Mouse (Mus musculus) hindbrain, embryonic 12.5 days (tissue): ENCODE results near the gene Fis1. TPM values are rescaled to one million over a fixed set of nuclear protein-coding genes. Genes with fewer than 3 reads are reported as not detected.
"Not testable (repeated sequence)": the region's sequence is repeated elsewhere in the genome, so short reads cannot be mapped to it uniquely, and the experiment has no call there.

Experiments used
- ATAC-seq: fragments of 200-750 bp; cut with Nextera tagmentation; 2 replicates; pipeline ENCODE4 v1.8.0; 2017; ENCODE audit warnings: moderate TSS enrichment; ENCODE audit not compliant: low FRiP score
- H3K27ac ChIP-seq: fragments of 300-500 bp; sonication (generic); 2 replicates; pipeline ENCODE4 v1.5.1; 2016; ENCODE audit warnings: mild to moderate bottlenecking
- H3K27me3 ChIP-seq: fragments of 300-500 bp; sonication (generic); 2 replicates; pipeline ENCODE4 v1.6.1; 2016; ENCODE audit warnings: mild to moderate bottlenecking
- H3K36me3 ChIP-seq: fragments of 300-500 bp; sonication (generic); 2 replicates; pipeline ENCODE4 v1.6.1; 2016; ENCODE audit warnings: mild to moderate bottlenecking
- H3K4me1 ChIP-seq: fragments of 300-500 bp; sonication (generic); 2 replicates; pipeline ENCODE4 v1.6.1; 2016
- H3K4me2 ChIP-seq: fragments of 300-500 bp; sonication (generic); replicated peaks from 2 replicates; pipeline ENCODE4 v1.6.1; 2016; ENCODE audit warnings: mild to moderate bottlenecking
- H3K4me3 ChIP-seq: fragments of 300-500 bp; sonication (generic); 2 replicates; pipeline ENCODE4 v1.5.1; 2016; ENCODE audit warnings: mild to moderate bottlenecking
- H3K9ac ChIP-seq: fragments of 300-500 bp; sonication (generic); 2 replicates; pipeline ENCODE4 v1.6.1; 2016; ENCODE audit warnings: mild to moderate bottlenecking, moderate library complexity
- H3K9me3 ChIP-seq: fragments of 300-500 bp; sonication (generic); replicated peaks from 2 replicates; pipeline ENCODE4 v1.6.1; 2016; ENCODE audit warnings: mild to moderate bottlenecking
- WGBS: fragments of 180-500 bp; shearing (Covaris S2); methylation state at CpG from one replicate; pipeline ENCODE4 v1.1.7; 2016; 5-methylcytosine and 5-hydroxymethylcytosine counted together
- polyA plus RNA-seq: library from polyadenylated mRNA; unstranded; fragments of >200 nt; fragmentation: Nextera tagmentation; extraction: Ambion mirVana; gene quantifications from 2 replicates; pipeline ENCODE4 v1.2.1, GENCODE M21; 2016

Gene Fis1
- polyA plus RNA-seq, 1 experiment from 2014 or later, result 324 TPM

DNA sequence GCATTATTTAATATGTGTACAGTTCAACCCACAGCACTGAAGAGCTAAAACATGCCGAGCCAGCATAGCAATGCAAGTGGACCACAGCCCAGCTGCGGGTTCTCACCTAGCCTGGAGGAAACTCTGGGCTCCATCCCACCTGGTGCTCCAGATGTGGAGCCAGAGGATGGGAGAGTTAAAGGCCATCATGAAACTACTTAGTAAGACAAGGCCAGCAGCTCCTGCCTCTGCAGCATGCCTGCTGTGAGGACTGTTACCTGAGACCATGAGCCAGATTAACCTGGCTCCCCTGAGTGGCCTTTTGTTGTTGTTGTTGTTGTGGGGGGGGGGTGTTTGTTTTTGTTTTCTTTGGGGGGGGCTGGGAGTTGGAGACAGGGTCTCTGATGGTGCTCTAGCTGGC lies 9.7 kb upstream of the Fis1 start:
- Histone ChIP-seq H3K36me3 (no peaks in the 10 kb centered on the region), H3K9me3 (no peaks in the 10 kb centered on the region), H3K4me2 (no peak overlapping the region), H3K4me1 (no peaks in the 10 kb centered on the region), H3K27me3 (no peaks in the 10 kb centered on the region), H3K9ac (no peak overlapping the region), H3K27ac (no peak overlapping the region), H3K4me3 (no peak overlapping the region)
- no peak for ATAC-seq
- 84% methylated on average over 2 of the region's 2 CpGs for WGBS

DNA sequence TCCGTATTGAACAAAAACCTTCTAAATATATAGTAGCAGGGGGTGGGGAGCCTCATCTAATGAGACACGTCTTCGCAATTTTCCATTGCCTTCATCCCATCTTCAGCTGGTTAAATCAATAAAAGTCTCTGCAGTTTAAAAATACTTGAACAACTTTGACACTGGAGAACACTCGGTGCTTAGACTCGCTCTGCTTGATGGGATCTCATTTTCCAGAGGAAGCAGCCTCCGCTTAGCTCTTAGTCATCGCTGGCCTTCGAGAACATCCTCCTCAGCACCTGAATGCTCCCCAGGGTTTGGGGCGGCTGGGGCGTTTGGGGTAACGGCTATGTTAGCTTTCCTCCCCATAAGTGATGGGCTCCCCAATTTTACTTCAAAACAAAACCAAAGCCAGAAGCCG lies 8.0 kb upstream of the Fis1 start:
- Histone ChIP-seq H3K36me3 (no peaks in the 10 kb centered on the region), H3K27me3 (no peaks in the 10 kb centered on the region), H3K9ac (no peak overlapping the region), H3K27ac (no peak overlapping the region), H3K4me2 (no peak overlapping the region), H3K4me1 (no peaks in the 10 kb centered on the region), H3K9me3 (no peaks in the 10 kb centered on the region), H3K4me3 (no peak overlapping the region)
- WGBS, result 79% methylated on average over 12 of the region's 12 CpGs
- ATAC-seq, result no peak

DNA sequence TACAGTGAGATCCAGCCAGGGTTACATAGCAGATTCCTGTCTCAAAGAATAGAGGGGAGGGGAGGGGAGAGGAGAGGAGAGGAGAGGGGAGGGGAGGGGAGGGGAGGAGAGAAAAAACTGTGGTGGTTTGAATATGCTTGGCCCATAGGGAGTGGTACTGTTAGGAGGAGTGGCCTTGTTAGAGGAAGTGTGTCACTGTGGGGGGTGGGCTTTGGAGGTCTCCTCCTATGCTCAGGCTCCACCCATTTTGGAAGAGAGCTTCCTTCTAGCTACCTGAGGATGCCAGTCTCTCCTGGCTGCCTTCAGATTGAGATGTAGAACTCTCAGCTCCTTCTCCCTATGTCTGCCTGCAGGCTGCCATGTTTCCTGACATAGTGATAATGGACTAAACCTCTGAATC lies 5.2 kb upstream of the Fis1 start:
- no peaks in the 10 kb centered on the region for H3K36me3 ChIP-seq
- no peak for ATAC-seq
- H3K4me1 ChIP-seq, result no peaks in the 10 kb centered on the region
- no peak overlapping the region for H3K4me2 ChIP-seq
- H3K4me3 ChIP-seq, result no peak overlapping the region
- H3K9ac ChIP-seq, result no peak overlapping the region
- no peaks in the 10 kb centered on the region for H3K27me3 ChIP-seq
- no peak overlapping the region for H3K27ac ChIP-seq
- H3K9me3 ChIP-seq, result no peaks in the 10 kb centered on the region

DNA sequence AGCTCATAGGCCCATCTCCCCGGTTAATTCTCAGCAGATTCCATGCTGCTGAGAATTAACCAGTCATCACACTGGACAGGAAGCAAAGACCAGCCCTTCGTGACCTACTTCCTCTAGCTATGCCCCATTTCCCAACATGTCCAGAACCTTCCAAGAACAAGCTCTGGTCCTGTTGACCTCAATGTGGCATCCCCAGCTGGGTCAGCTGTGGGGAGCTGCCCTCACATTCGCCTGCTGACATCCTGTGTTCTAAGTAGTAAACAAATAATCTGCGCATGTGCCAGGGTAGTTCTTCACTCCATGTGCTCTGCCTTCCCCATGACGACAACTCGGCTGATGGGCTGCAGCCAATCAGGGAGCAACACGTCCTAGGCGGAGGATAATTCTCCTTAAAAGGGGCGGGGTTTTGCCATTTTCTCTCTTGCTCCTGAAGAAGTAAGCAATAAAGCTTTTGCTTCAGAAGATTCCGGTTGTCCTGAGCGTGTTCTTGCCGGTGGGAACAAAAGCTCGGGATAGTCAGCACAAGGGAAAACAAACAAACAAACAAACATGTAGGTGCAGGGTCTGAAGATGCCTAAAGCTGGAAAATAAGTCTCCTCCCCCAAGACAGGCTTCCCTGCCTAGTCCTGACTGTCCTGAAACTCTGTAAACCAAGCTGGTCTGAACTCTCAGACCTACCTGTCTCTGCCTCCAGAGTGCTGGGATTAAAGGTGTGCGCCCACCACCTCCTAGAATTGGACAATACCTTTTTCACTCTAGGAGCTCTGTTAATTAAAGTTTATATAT lies 3.3 kb upstream of the Fis1 start:
- WGBS, result 82% methylated on average over 14 of the region's 14 CpGs
- H3K9ac ChIP-seq, result not testable (repeated sequence)

DNA sequence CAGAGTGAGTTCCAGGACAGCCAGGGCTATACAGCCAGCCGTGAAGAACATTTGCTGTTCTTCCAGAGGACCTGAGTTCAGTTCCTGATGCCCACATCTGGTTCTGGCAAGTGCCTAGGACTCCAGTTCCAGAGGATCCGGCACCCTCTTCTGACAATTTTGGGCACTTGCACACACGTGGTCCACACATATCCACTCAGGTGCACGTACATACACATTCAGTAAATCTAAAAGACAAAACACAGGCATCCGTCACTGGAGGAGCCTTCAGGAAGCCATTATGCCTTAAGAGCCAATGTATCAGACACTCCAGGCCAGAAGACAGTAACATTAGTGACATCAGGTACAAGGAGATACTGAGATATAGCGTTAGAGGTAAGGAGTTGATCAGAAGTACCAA lies 2.6 kb upstream of the Fis1 start:
- WGBS, result 90% methylated on average over 6 of the region's 6 CpGs
- Histone ChIP-seq H3K36me3 (no peaks in the 10 kb centered on the region), H3K4me3 (no peak overlapping the region), H3K4me2 (no peak overlapping the region), H3K27me3 (no peaks in the 10 kb centered on the region), H3K9me3 (no peaks in the 10 kb centered on the region), H3K27ac (no peak overlapping the region), H3K9ac (no peak overlapping the region), H3K4me1 (peaks cover 18% of the 10 kb centered on the region)
- no peak for ATAC-seq

More for the DNA sequence above, 3.3 kb upstream of the Fis1 start:
- H3K9me3 ChIP-seq, H3K4me2 ChIP-seq, H3K27me3 ChIP-seq, ATAC-seq, H3K27ac ChIP-seq, H3K4me3 ChIP-seq, H3K36me3 ChIP-seq: not testable (repeated sequence)
- H3K4me1 ChIP-seq, result peaks cover 11% of the 10 kb centered on the region

DNA sequence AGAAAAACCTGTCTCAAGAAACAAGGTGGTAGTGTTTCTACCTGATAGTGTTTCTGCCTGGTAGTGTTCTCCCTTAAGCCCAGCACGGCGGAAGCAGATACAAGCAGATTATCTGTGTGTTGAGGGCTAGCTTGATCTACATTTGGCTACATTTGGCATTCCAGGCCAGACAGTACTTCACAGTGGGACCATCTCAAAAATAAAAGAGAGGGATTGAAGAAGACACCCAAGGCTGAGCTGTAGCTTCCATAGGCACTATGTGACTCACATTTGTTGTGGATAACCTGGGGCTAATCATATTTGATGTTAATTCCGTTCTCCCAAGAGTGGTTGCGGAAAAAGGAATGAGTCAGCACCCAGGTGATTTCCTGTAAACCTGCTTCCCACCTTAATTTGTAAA lies 922 bp upstream of the Fis1 start:
- Histone ChIP-seq H3K4me2 (no peak overlapping the region), H3K4me1 (peaks cover 22% of the 10 kb centered on the region), H3K9me3 (no peaks in the 10 kb centered on the region), H3K4me3 (no peak overlapping the region), H3K27me3 (no peaks in the 10 kb centered on the region), H3K36me3 (peaks cover under 1% of the 10 kb centered on the region; the same call in 1 of the 2 replicates), H3K27ac (no peak overlapping the region), H3K9ac (no peak overlapping the region)
- 83% methylated on average over 4 of the region's 4 CpGs for WGBS
- ATAC-seq, result no peak

DNA sequence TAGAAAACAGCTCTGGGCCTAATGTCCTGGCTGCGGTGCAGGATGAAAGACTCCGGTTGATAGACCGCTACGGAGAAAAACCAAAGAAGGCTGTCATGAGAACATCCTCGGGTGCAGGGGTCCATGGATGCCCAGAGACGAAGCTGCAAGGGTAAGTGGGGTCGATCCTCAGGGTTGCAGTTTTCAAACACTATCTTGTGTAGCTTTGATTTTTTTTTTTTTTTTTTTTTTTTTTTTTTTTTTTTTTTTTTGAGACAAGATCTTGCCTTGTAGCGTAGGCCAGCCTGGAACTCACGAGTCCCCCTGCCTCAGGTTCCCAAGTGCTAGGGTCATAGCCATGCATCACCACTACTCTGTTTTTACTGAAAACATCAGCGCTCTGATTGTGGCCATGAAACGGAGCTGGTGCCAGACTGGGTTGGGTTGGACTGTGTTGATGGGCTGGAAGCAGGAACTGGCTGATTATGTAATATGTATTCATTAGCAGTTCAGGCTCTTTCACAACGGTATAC lies 421 bp downstream of the Fis1 start:
- Histone ChIP-seq H3K36me3 (peaks cover 7% of the 10 kb centered on the region; the same call in 1 of the 2 replicates), H3K27ac (peak overlapping the region; percentile 77), H3K27me3 (no peaks in the 10 kb centered on the region), H3K9ac (peak overlapping the region; percentile 83), H3K9me3 (no peaks in the 10 kb centered on the region), H3K4me3 (peak overlapping the region; percentile 76), H3K4me2 (peak overlapping the region; percentile 75), H3K4me1 (peaks cover 22% of the 10 kb centered on the region)
- WGBS, result 4% methylated on average over 12 of the region's 12 CpGs
- no peak; the same call in 1 of the 2 replicates for ATAC-seq

DNA sequence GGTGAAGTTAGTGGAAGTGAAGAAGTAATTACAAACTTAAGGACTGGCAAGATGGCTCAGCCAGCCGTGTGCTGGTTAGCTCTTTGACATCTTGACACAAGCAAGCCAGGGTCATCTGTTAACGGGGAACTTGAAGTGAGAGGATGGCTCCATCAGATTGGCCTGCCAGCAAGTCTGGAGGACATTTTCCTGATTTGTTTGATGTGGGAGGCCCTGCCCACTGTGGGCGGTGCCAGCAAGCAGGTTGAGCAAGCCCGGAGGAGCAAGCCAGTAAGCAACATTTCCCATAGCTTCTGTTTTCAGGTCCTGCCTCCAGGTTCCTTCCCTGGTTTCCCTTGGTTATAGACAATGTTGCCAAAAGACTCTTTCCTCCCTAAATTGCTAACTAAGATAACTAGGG lies 2.5 kb downstream of the Fis1 start:
- H3K27ac ChIP-seq, result no peak overlapping the region
- H3K4me3 ChIP-seq, result no peak overlapping the region
- H3K36me3 ChIP-seq, result peaks cover 7% of the 10 kb centered on the region; the same call in 1 of the 2 replicates
- WGBS, result 92% methylated on average over 4 of the region's 4 CpGs
- H3K4me1 ChIP-seq, result peaks cover 22% of the 10 kb centered on the region
- H3K9ac ChIP-seq, result no peak overlapping the region
- no peaks in the 10 kb centered on the region for H3K9me3 ChIP-seq
- H3K4me2 ChIP-seq, result no peak overlapping the region
- ATAC-seq, result no peak
- no peaks in the 10 kb centered on the region for H3K27me3 ChIP-seq

DNA sequence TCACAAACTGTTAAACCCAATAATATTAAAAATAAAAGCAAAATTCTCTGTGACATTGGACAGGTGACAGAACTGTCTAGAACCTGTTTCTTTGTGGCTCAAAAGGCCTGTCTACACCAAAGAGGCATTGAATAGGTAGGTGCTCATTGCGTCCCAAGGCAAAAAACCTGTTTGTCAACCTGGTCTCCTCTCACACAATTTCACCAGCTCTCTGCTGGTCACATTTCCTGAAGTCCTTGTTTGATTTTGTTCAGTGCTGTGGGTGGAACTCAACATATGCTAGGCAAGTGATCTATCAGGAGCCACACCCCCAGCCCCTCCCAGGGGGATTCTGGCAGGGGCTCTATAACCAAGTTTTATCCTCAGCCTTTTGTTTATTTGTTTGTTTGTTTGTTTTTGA lies 4.2 kb downstream of the Fis1 start:
- Histone ChIP-seq H3K4me3 (no peak overlapping the region), H3K9ac (no peak overlapping the region), H3K9me3 (no peaks in the 10 kb centered on the region), H3K27ac (no peak overlapping the region), H3K4me1 (peaks cover 32% of the 10 kb centered on the region), H3K27me3 (no peaks in the 10 kb centered on the region), H3K36me3 (peaks cover 7% of the 10 kb centered on the region; the same call in 1 of the 2 replicates), H3K4me2 (no peak overlapping the region)
- WGBS, result 89% methylated on average over 1 of the region's 1 CpGs
- ATAC-seq, result no peak

DNA sequence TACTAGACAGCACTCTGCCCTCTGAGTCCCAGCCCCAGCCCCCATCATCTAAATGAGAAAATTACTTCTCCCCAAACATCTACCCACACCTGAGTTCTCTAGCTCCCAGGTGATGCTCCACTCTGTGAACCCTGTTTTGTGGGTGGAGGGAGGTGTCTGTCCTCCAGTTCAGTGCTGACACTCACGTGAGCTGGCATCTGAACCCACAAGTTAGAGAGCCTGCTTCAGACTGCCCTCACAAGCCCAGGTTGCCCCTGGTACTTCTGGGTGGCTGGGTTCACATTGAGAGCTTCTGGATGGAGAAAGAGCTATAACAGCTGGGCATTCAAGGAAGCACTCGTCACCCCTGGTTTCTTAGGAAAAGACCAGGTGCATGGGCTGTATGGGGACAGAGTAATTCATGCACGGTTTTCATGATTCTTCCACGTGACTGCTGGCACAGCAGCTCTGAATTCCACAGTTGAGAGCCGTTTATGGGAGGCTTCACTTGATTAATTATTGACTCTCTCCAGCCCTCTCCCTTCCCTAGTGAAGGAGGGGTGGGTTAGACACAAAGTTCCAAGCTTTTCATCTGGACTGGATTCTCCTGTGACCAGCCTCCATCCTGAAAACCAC lies 6.0 kb downstream of the Fis1 start:
- Histone ChIP-seq H3K4me3 (no peak overlapping the region), H3K27me3 (no peaks in the 10 kb centered on the region), H3K36me3 (peaks cover 17% of the 10 kb centered on the region), H3K9ac (no peak overlapping the region), H3K27ac (no peak overlapping the region), H3K4me1 (peaks cover 36% of the 10 kb centered on the region), H3K4me2 (no peak overlapping the region), H3K9me3 (no peaks in the 10 kb centered on the region)
- ATAC-seq, result no peak
- WGBS, result 71% methylated on average over 5 of the region's 5 CpGs

DNA sequence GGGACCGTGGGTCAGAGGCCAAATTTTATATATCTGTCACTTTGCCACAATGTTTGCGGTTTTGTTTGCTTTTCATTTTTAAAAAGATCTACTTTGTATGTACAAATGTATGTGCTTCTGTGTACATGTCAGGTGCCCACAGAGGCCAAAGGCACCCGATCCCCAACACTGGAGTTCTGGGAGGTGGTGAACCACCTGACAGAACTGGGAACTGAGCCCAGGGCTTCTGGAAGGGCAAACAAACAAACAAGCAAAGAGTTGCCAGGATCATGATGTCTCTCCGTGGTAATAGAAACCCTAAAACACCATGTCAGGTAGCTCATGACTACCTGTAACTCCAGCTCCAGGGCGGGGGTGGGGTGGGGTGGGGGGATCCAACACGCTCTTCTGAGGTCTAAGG lies 7.0 kb downstream of the Fis1 start:
- Histone ChIP-seq H3K27me3 (no peaks in the 10 kb centered on the region), H3K9ac (no peak overlapping the region), H3K4me1 (peaks cover 27% of the 10 kb centered on the region), H3K9me3 (no peaks in the 10 kb centered on the region), H3K4me2 (no peak overlapping the region), H3K36me3 (peaks cover 27% of the 10 kb centered on the region), H3K27ac (no peak overlapping the region), H3K4me3 (no peak overlapping the region)
- 93% methylated on average over 6 of the region's 6 CpGs for WGBS
- ATAC-seq, result no peak

DNA sequence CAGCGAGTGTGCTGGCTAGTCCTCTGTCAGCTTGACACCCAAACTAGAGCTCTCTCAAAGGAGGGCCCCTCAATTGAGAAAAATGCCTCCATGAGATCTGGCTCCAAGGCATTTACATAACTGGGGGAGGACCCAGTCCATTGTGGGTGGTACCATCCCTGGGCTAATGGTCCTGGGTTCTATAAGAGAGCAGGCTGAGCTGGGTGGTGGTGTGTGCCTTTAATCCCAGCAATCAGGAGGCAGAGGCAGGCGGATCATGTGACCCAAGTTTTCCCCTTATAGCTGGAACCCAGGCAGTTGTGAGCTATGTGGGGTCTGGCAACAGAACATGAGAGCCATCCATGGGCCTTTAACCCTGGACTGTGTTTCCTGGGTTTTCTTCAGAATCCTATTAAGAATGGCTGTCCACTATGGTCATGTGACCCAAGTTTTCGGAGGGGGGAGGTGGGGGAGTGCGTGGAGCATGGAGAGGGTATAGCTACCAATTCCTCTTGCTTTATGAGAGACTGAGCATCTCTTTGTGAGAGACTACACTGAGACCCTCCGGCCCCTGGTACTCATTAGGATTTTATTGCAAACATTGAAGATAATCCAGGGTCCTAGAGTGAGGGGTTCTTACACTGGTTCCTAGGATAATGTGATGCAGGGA lies 8.4 kb downstream of the Fis1 start:
- H3K36me3 ChIP-seq, result peaks cover 41% of the 10 kb centered on the region
- 26% methylated on average over 5 of the region's 5 CpGs for WGBS
- peak overlapping the region; percentile 51 for H3K4me3 ChIP-seq
- peak overlapping the region; percentile 65 for H3K9ac ChIP-seq
- peak overlapping the region; percentile 59 for H3K4me2 ChIP-seq
- no peaks in the 10 kb centered on the region for H3K9me3 ChIP-seq
- peaks cover 18% of the 10 kb centered on the region for H3K4me1 ChIP-seq
- peak; percentile 60 for ATAC-seq
- peak overlapping the region; percentile 76 for H3K27ac ChIP-seq
- H3K27me3 ChIP-seq, result no peaks in the 10 kb centered on the region
